Mouse (Mus musculus) liver, postnatal 0 days (tissue): ENCODE measurements around the gene Pcsk6.

Experiments
- CTCF ChIP-seq: sonication (generic); IDR thresholded peaks from 2 replicates; pipeline ENCODE4 v1.5.1; 2016; ENCODE audit warnings: antibody characterized with exemption, low read depth
- EP300 ChIP-seq: IDR thresholded peaks from 2 replicates; pipeline ENCODE4 v1.6.1; 2016; ENCODE audit warnings: antibody characterized with exemption, low read depth, mild to moderate bottlenecking

DNA sequence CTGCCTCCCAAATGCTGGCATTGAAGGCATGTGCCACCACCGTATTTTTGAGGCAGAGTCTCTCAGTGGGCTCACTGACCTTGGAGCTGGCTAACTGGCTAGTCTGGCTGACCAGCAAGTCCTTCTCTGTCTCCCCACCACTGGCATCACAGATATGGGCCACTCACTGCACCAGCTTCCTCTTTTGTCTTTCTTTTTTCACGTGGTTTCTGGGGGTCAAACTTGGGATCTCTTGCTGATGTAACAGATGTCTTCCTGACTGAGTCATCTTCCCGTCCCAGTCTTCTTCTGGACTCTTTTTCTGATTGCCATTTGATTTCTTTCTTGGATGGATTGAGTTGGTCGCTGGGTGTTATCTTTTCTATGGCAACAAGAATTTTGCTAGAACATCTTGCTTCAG is 93.0 kb downstream of the Pcsk6 start:
- no peak for TF ChIP-seq CTCF
- TF ChIP-seq EP300, result no peak
